Mouse (Mus musculus) midbrain, embryonic 10.5 days (tissue): ENCODE measurements around the gene Lkaaear1. TPM values are rescaled to one million over a fixed set of nuclear protein-coding genes. Genes with fewer than 3 reads are reported as not detected.

Experiments
- DNase-seq: peaks from one replicate; pipeline ENCODE4 v3.0.0-alpha.2; 2017; ENCODE audit warnings: low spot score
- H3K27ac ChIP-seq: fragments of 300-500 bp; sonication (generic); replicated peaks from 2 replicates; pipeline ENCODE4 v1.5.1; 2016; ENCODE audit warnings: mild to moderate bottlenecking
- H3K27me3 ChIP-seq: fragments of 300-500 bp; sonication (generic); 2 replicates; pipeline ENCODE4 v1.6.1; 2016; ENCODE audit warnings: low read depth, mild to moderate bottlenecking; ENCODE audit not compliant: poor library complexity, severe bottlenecking
- H3K36me3 ChIP-seq: fragments of 300-500 bp; sonication (generic); 2 replicates; pipeline ENCODE4 v1.6.1; 2016; ENCODE audit warnings: mild to moderate bottlenecking, moderate library complexity
- H3K4me1 ChIP-seq: fragments of 300-500 bp; sonication (generic); 2 replicates; pipeline ENCODE4 v1.6.1; 2016
- H3K4me3 ChIP-seq: fragments of 300-500 bp; sonication (generic); 2 replicates; pipeline ENCODE4 v1.5.1; 2016; ENCODE audit warnings: mild to moderate bottlenecking, moderate library complexity
- H3K9me3 ChIP-seq: fragments of 300-500 bp; sonication (generic); replicated peaks from 2 replicates; pipeline ENCODE4 v1.6.1; 2016; ENCODE audit warnings: mild to moderate bottlenecking
- WGBS: fragments of 180-500 bp; shearing (Covaris S2); methylation state at CpG from one replicate; pipeline ENCODE4 v1.1.7; 2016; 5-methylcytosine and 5-hydroxymethylcytosine counted together
- polyA plus RNA-seq: library from polyadenylated mRNA; unstranded; fragments of >200 nt; fragmentation: Nextera tagmentation; extraction: Ambion mirVana; gene quantifications from 2 replicates; pipeline ENCODE4 v1.2.1, GENCODE M21; 2016

The Lkaaear1 gene
- polyA plus RNA-seq, 1 experiment from 2014 or later: not detected

DNA sequence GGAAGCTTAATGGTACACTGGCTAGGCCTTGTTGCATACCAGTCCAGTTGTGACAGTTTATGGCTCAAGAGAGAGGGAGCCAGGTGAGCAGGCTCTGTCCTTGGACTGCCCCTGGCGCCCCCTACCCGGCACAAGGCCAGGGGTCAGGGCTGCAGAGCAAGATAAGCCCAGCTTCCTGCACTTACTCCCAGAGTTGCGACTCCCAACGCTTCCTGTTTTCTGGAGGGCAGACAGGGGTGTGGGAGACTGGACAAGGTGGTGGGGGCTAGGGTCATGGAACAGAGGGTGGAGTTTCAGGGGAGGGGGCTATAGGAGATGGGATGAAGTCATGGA is 35.0 kb downstream of the Lkaaear1 start:
- H3K36me3 ChIP-seq: 0 out of 2 replicates have a peak, but pooled peaks cover 3% of the 10 kb centered on the region
- no peaks in the 10 kb centered on the region for H3K9me3 ChIP-seq
- H3K27ac ChIP-seq: peak overlapping the region; percentile 46; the same call in 1 of the 2 replicates
- H3K4me3 ChIP-seq: no peak overlapping the region
- peaks cover 11% of the 10 kb centered on the region for H3K27me3 ChIP-seq
- no peak for DNase-seq
- H3K4me1 ChIP-seq: peaks cover 20% of the 10 kb centered on the region
- 27% methylated on average over 4 of the region's 4 CpGs for WGBS

DNA sequence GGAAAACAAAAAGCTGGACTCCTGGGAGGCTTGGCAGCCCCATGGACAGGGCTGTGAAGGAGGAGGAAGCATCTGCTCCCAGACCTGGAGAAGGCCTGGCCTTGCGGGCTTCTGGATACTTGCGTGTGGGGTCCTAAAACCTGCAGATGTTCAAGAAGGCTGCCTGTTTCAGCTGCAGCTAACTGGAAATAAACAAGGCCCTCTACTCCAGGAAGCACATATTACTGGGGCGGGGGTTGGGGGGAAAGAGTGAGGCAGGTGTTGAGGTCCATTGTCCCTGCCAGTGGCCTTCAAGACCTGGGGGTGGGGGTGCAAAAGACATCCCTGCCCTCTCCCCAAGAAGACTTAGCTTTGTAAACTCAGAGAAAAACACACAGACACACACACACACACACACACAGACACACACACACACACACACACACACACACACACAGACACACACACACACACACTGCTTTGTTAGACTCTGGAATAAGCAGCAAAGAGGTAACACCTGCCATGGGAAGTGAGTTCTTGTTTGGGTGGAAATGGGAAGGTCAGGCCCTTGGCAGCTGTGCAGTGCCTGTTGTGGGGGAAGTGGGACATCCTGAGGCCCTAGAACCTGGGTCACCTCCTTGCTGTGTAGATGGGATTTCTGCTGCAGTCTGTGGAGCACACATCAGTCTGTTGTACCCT is 35.5 kb downstream of the Lkaaear1 start:
- Histone ChIP-seq H3K9me3 (no peaks in the 10 kb centered on the region), H3K27me3 (peaks cover 6% of the 10 kb centered on the region), H3K27ac (peak overlapping the region; percentile 46; the same call in 1 of the 2 replicates), H3K36me3 (0 out of 2 replicates have a peak, but pooled peaks cover 6% of the 10 kb centered on the region), H3K4me1 (peaks cover 20% of the 10 kb centered on the region), H3K4me3 (no peak overlapping the region)
- WGBS: 85% methylated on average over 3 of the region's 3 CpGs
- DNase-seq: no peak

- Histone ChIP-seq H3K4me3 (no peak overlapping the region), H3K27ac (peak overlapping the region; percentile 49), H3K36me3 (peaks cover 37% of the 10 kb centered on the region), H3K27me3 (no peaks in the 10 kb centered on the region), H3K9me3 (no peaks in the 10 kb centered on the region), H3K4me1 (peaks cover 20% of the 10 kb centered on the region)
- DNase-seq: peak; percentile 52
- 13% methylated on average over 9 of the region's 9 CpGs for WGBS
Measured at GRCm38 (mm10) chr2:181659609-181660055, 38.6 kb downstream of the Lkaaear1 start.

- DNase-seq: peak; percentile 47
- Histone ChIP-seq H3K4me3 (no peak overlapping the region), H3K27ac (no peak overlapping the region), H3K36me3 (peaks cover 43% of the 10 kb centered on the region), H3K9me3 (no peaks in the 10 kb centered on the region), H3K4me1 (peaks cover 20% of the 10 kb centered on the region), H3K27me3 (no peaks in the 10 kb centered on the region)
- 38% methylated on average over 17 of the region's 17 CpGs for WGBS
Measured at GRCm38 (mm10) chr2:181658930-181659555, 39.2 kb downstream of the Lkaaear1 start.

GRCm38 (mm10) chr2:181658528-181658927 is 39.7 kb downstream of the Lkaaear1 start:
- WGBS: 81% methylated on average over 7 of the region's 7 CpGs
- Histone ChIP-seq H3K27ac (no peak overlapping the region), H3K27me3 (no peaks in the 10 kb centered on the region)

DNA sequence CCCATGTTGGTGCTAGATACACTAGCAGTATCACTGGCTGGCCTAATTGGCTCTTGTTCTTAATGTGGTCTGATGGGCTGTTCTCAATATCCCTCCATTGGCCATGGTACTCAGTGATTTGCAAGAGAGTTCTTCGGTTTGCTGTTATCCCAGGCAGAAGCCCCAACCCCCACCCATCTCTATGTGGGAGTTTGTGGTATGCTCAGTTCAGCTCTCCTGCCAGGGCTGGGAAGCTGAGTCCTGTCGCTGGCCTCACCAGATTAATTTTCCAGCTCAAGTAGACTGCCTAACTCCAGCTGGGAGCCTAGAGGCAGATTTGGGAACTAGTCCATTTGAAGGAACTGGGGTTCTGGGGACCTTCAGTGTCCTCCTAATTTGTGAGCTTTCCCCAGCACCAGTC is 40.8 kb downstream of the Lkaaear1 start:
- Histone ChIP-seq H3K27me3 (no peaks in the 10 kb centered on the region), H3K9me3 (no peaks in the 10 kb centered on the region), H3K36me3 (peaks cover 59% of the 10 kb centered on the region), H3K4me3 (no peak overlapping the region), H3K27ac (no peak overlapping the region), H3K4me1 (peaks cover 20% of the 10 kb centered on the region)
- WGBS: 74% methylated on average over 2 of the region's 2 CpGs
- DNase-seq: no peak

More at GRCm38 (mm10) chr2:181658528-181658927, 39.7 kb downstream of the Lkaaear1 start:
- H3K4me3 ChIP-seq: no peak overlapping the region
- H3K9me3 ChIP-seq: no peaks in the 10 kb centered on the region
- H3K36me3 ChIP-seq: peaks cover 48% of the 10 kb centered on the region
- DNase-seq: no peak
- H3K4me1 ChIP-seq: peaks cover 20% of the 10 kb centered on the region

- Histone ChIP-seq H3K27me3 (no peaks in the 10 kb centered on the region), H3K4me1 (peaks cover 17% of the 10 kb centered on the region), H3K27ac (no peak within 1 kb of the TSS), H3K36me3 (peaks cover 66% of the 10 kb centered on the region), H3K4me3 (no peak within 1 kb of the TSS), H3K9me3 (no peaks in the 10 kb centered on the region)
- DNase-seq: no peak
- 66% methylated on average over 3 of the region's 3 CpGs for WGBS
Measured at GRCm38 (mm10) chr2:181656734-181657133, 41.5 kb downstream of the Lkaaear1 start, which contains the start of gene Gm29797. TSS of gene Gm29797 (plus strand) at chr2:181657034.

DNA sequence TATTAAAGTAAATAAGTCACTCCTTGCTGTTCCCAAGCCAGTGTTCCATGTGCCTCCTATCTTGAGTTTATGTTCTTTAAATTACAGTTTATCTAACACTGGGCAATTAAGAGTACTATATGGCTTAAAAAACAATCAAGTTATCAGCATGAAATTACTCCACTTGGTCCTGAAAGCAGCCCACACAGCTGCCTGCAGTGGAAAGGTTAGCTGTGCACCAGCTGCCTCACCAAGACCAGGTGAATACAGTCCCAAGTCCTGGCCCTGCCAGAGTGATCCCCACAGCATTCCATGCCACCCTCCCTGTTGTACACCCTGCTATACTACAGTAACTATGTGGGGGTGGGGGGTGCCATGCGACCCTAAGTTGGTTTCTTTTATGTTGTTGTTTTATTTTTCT is 44.7 kb downstream of the Lkaaear1 start:
- 81% methylated on average over 1 of the region's 1 CpGs for WGBS
- Histone ChIP-seq H3K9me3 (no peaks in the 10 kb centered on the region), H3K4me3 (no peak overlapping the region), H3K36me3 (peaks cover 98% of the 10 kb centered on the region), H3K4me1 (no peaks in the 10 kb centered on the region), H3K27ac (no peak overlapping the region), H3K27me3 (no peaks in the 10 kb centered on the region)
- DNase-seq: no peak

DNA sequence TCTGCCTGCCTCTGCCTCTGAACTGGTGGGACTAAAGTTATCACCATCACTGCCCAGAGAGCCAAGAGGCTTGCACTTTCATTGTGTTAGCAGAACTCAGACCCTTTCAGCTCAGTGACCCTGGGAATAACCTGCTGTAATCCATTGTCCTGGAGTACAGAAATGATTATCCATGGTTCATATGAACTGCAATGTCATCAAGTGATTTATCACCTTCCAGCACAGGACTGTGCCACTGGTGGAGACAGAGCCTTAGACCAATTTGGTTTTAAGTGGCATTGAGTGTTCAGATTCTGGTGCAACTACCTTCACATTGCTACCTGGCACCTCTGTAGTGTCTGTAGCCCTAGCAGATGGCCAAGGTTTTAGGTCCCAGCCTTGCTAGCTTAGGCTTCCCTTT is 45.2 kb downstream of the Lkaaear1 start:
- Histone ChIP-seq H3K4me1 (no peaks in the 10 kb centered on the region), H3K27me3 (no peaks in the 10 kb centered on the region), H3K27ac (no peak overlapping the region), H3K36me3 (peaks cover 98% of the 10 kb centered on the region), H3K9me3 (no peaks in the 10 kb centered on the region), H3K4me3 (no peak overlapping the region)
- DNase-seq: no peak

GRCm38 (mm10) chr2:181648926-181649325 is 49.3 kb downstream of the Lkaaear1 start:
- Histone ChIP-seq H3K36me3 (peaks cover 97% of the 10 kb centered on the region), H3K4me1 (no peaks in the 10 kb centered on the region), H3K27me3 (no peaks in the 10 kb centered on the region), H3K4me3 (no peak overlapping the region), H3K9me3 (no peaks in the 10 kb centered on the region), H3K27ac (no peak overlapping the region)
- 94% methylated on average over 10 of the region's 10 CpGs for WGBS
- DNase-seq: no peak

Other genes with a start within 250 kb of the Lkaaear1 start
- 16.8 and 19.0 TPM in 2 replicates for gene Zbtb46, start 239.0 kb downstream of the Lkaaear1 start, polyA plus RNA-seq
- 0.07 TPM in 1 of 2 replicates, not detected in the other for gene Abhd16b, start 205.2 kb downstream of the Lkaaear1 start, polyA plus RNA-seq
- 164 and 167 TPM in 2 replicates for gene Tpd52l2, start 201.3 kb downstream of the Lkaaear1 start, polyA plus RNA-seq
- gene Dnajc5, start 178.0 kb downstream of the Lkaaear1 start, polyA plus RNA-seq: 95.6 and 110 TPM in 2 replicates
- 49.8 and 59.3 TPM in 2 replicates for gene Uckl1, start 113.5 kb downstream of the Lkaaear1 start, polyA plus RNA-seq
- 82.0 and 85.4 TPM in 2 replicates for gene Prpf6, start 106.6 kb downstream of the Lkaaear1 start, polyA plus RNA-seq
- gene Zfp512b, start 105.6 kb downstream of the Lkaaear1 start, polyA plus RNA-seq: 34.6 and 48.0 TPM in 2 replicates
- 36.4 and 56.1 TPM in 2 replicates for gene Samd10, start 99.2 kb downstream of the Lkaaear1 start, polyA plus RNA-seq
- 0.19 and 0.32 TPM in 2 replicates for gene Gm29797, start 41.4 kb downstream of the Lkaaear1 start, polyA plus RNA-seq
- gene Sox18, start 26.8 kb downstream of the Lkaaear1 start, polyA plus RNA-seq: 17.6 and 18.8 TPM in 2 replicates
- 14.5 and 18.0 TPM in 2 replicates for gene Tcea2, start 18.1 kb downstream of the Lkaaear1 start, polyA plus RNA-seq
- gene Rgs19, start 4.5 kb downstream of the Lkaaear1 start, polyA plus RNA-seq: 74.5 and 81.1 TPM in 2 replicates
- gene Oprl1, start 16.6 kb upstream of the Lkaaear1 start, polyA plus RNA-seq: 6.4 and 14.5 TPM in 2 replicates
- gene Myt1, start 64.9 kb upstream of the Lkaaear1 start, polyA plus RNA-seq: 14.3 and 33.2 TPM in 2 replicates
- gene Pcmtd2, start 139.4 kb upstream of the Lkaaear1 start, polyA plus RNA-seq: 24.8 and 29.7 TPM in 2 replicates
- 106 TPM in 2 replicates for gene Polr3k, start 165.9 kb upstream of the Lkaaear1 start, polyA plus RNA-seq